Mouse (Mus musculus) intestine, embryonic 16.5 days (tissue): ENCODE measurements around the gene Wdr45b. TPM values are rescaled to one million over a fixed set of nuclear protein-coding genes. Genes with fewer than 3 reads are reported as not detected.
"Not testable (repeated sequence)": the region's sequence is repeated elsewhere in the genome, so short reads cannot be mapped to it uniquely, and the experiment has no call there.

Experiments used
- ATAC-seq: fragments of 200-750 bp; cut with Nextera tagmentation; 2 replicates; pipeline ENCODE4 v1.8.0; 2017; ENCODE audit warnings: moderate TSS enrichment, moderate library complexity
- H3K27ac ChIP-seq: fragments of 300-500 bp; sonication (generic); 2 replicates; pipeline ENCODE4 v1.5.1; 2014; ENCODE audit warnings: mild to moderate bottlenecking, low read length
- H3K27me3 ChIP-seq: fragments of 300-500 bp; sonication (generic); replicated peaks from 2 replicates; pipeline ENCODE4 v1.6.1; 2014; ENCODE audit warnings: low read length, control low read depth, mixed read lengths; ENCODE audit not compliant: control insufficient read depth, insufficient read depth
- H3K36me3 ChIP-seq: fragments of 300-500 bp; sonication (generic); 2 replicates; pipeline ENCODE4 v1.6.1; 2014; ENCODE audit warnings: low read length, control low read depth; ENCODE audit not compliant: control insufficient read depth, insufficient read depth
- H3K4me1 ChIP-seq: fragments of 300-500 bp; sonication (generic); 2 replicates; pipeline ENCODE4 v1.6.1; 2014; ENCODE audit warnings: low read length, control low read depth, mixed read lengths; ENCODE audit not compliant: control insufficient read depth, insufficient read depth
- H3K4me2 ChIP-seq: fragments of 300-500 bp; sonication (generic); 2 replicates; pipeline ENCODE4 v1.6.1; 2014; ENCODE audit warnings: low read depth, low read length, control low read depth
- H3K4me3 ChIP-seq: fragments of 300-500 bp; sonication (generic); 2 replicates; pipeline ENCODE4 v1.5.1; 2014; ENCODE audit warnings: mild to moderate bottlenecking, low read length
- H3K9ac ChIP-seq: fragments of 300-500 bp; sonication (generic); 2 replicates; pipeline ENCODE4 v1.6.1; 2014; ENCODE audit warnings: low read depth, low read length
- H3K9me3 ChIP-seq: fragments of 300-500 bp; sonication (generic); 2 replicates; pipeline ENCODE4 v1.6.1; 2016; ENCODE audit warnings: low read length, control low read depth; ENCODE audit not compliant: control insufficient read depth
- WGBS: fragments of 180-500 bp; shearing (Covaris S2); extraction: QIAGEN DNeasy Blood & Tissue Kit; methylation state at CpG from one replicate; pipeline ENCODE4 v1.1.7; 2014; 5-methylcytosine and 5-hydroxymethylcytosine counted together
- polyA plus RNA-seq: library from polyadenylated mRNA; unstranded; fragments of >200 nt; fragmentation: Nextera tagmentation; extraction: Ambion mirVana; gene quantifications from 2 replicates; pipeline ENCODE4 v1.2.1, GENCODE M21; 2015

Wdr45b gene
- polyA plus RNA-seq, 1 experiment from 2014 or later = 80.6 TPM

- no peaks in the 10 kb centered on the region for H3K9me3 ChIP-seq
- no peak for ATAC-seq
Measured at GRCm38 (mm10) chr11:121369622-121370021, 15.4 kb upstream of the Wdr45b start.

GRCm38 (mm10) chr11:121368731-121369130, 14.5 kb upstream of the Wdr45b start:
- Histone ChIP-seq H3K4me1 (no peaks in the 10 kb centered on the region), H3K27ac (no peak overlapping the region), H3K9me3 (no peaks in the 10 kb centered on the region), H3K36me3 (no peaks in the 10 kb centered on the region), H3K4me2 (no peak overlapping the region), H3K27me3 (no peaks in the 10 kb centered on the region), H3K4me3 (no peak overlapping the region), H3K9ac (no peak overlapping the region)
- ATAC-seq = no peak
- 84% methylated on average over 1 of the region's 1 CpGs for WGBS

More at GRCm38 (mm10) chr11:121369622-121370021, 15.4 kb upstream of the Wdr45b start:
- Histone ChIP-seq H3K4me2 (no peak overlapping the region), H3K4me1 (no peaks in the 10 kb centered on the region), H3K36me3 (no peaks in the 10 kb centered on the region), H3K9ac (no peak overlapping the region), H3K27ac (no peak overlapping the region), H3K27me3 (no peaks in the 10 kb centered on the region), H3K4me3 (no peak overlapping the region)
- 46% methylated on average over 6 of the region's 6 CpGs for WGBS

GRCm38 (mm10) chr11:121367170-121367707, 13.0 kb upstream of the Wdr45b start:
- H3K9me3 ChIP-seq = no peaks in the 10 kb centered on the region

GRCm38 (mm10) chr11:121362212-121362611, 8.0 kb upstream of the Wdr45b start:
- Histone ChIP-seq H3K27ac (no peak overlapping the region), H3K9me3 (no peaks in the 10 kb centered on the region), H3K4me3 (no peak overlapping the region), H3K9ac (no peak overlapping the region), H3K27me3 (no peaks in the 10 kb centered on the region), H3K36me3 (no peaks in the 10 kb centered on the region), H3K4me1 (no peaks in the 10 kb centered on the region), H3K4me2 (no peak overlapping the region)
- 34% methylated on average over 5 of the region's 5 CpGs for WGBS
- no peak for ATAC-seq

More at GRCm38 (mm10) chr11:121367170-121367707, 13.0 kb upstream of the Wdr45b start:
- H3K36me3 ChIP-seq = no peaks in the 10 kb centered on the region
- H3K9ac ChIP-seq = no peak overlapping the region
- ATAC-seq = no peak
- H3K4me3 ChIP-seq = no peak overlapping the region
- 60% methylated on average over 5 of the region's 5 CpGs for WGBS
- no peaks in the 10 kb centered on the region for H3K4me1 ChIP-seq
- H3K27ac ChIP-seq = no peak overlapping the region
- no peaks in the 10 kb centered on the region for H3K27me3 ChIP-seq
- H3K4me2 ChIP-seq = no peak overlapping the region

- Histone ChIP-seq H3K36me3 (no peaks in the 10 kb centered on the region; the same call in 1 of the 2 replicates), H3K9me3 (no peaks in the 10 kb centered on the region), H3K4me3 (peak overlapping the region; percentile 98), H3K4me2 (peak overlapping the region; percentile 88), H3K4me1 (peaks cover 10% of the 10 kb centered on the region), H3K27ac (peak overlapping the region; percentile 80), H3K9ac (peak overlapping the region; percentile 98), H3K27me3 (no peaks in the 10 kb centered on the region)
- no peak; the same call in 1 of the 2 replicates for ATAC-seq
- 3% methylated on average over 37 of the region's 41 CpGs for WGBS
Measured at GRCm38 (mm10) chr11:121353326-121354090, 737 bp downstream of the Wdr45b start.

- ATAC-seq = not testable (repeated sequence)
- WGBS = 75% methylated on average over 3 of the region's 3 CpGs
Measured at GRCm38 (mm10) chr11:121348727-121349126, 5.5 kb downstream of the Wdr45b start.

GRCm38 (mm10) chr11:121348166-121348565, 6.1 kb downstream of the Wdr45b start:
- H3K36me3 ChIP-seq = no peaks in the 10 kb centered on the region; the same call in 1 of the 2 replicates
- ATAC-seq = no peak
- no peak overlapping the region for H3K9ac ChIP-seq
- no peaks in the 10 kb centered on the region for H3K27me3 ChIP-seq
- 76% methylated on average over 2 of the region's 2 CpGs for WGBS
- no peak overlapping the region for H3K4me2 ChIP-seq
- H3K4me1 ChIP-seq = peaks cover 2% of the 10 kb centered on the region
- no peaks in the 10 kb centered on the region for H3K9me3 ChIP-seq
- H3K4me3 ChIP-seq = no peak overlapping the region
- H3K27ac ChIP-seq = no peak overlapping the region

More at GRCm38 (mm10) chr11:121348727-121349126, 5.5 kb downstream of the Wdr45b start:
- not testable (repeated sequence) for H3K4me1 ChIP-seq, H3K36me3 ChIP-seq, H3K4me3 ChIP-seq, H3K9me3 ChIP-seq, H3K4me2 ChIP-seq, H3K27ac ChIP-seq, H3K9ac ChIP-seq, H3K27me3 ChIP-seq

- 0 out of 2 replicates have a peak, but pooled peaks cover 2% of the 10 kb centered on the region for H3K4me1 ChIP-seq
- H3K27me3 ChIP-seq = no peaks in the 10 kb centered on the region
- 96% methylated on average over 2 of the region's 2 CpGs for WGBS
- no peak overlapping the region for H3K4me3 ChIP-seq
- no peaks in the 10 kb centered on the region; the same call in 1 of the 2 replicates for H3K36me3 ChIP-seq
- ATAC-seq = no peak
- no peak overlapping the region for H3K9ac ChIP-seq
- H3K9me3 ChIP-seq = no peaks in the 10 kb centered on the region
- H3K27ac ChIP-seq = no peak overlapping the region
- no peak overlapping the region for H3K4me2 ChIP-seq
Measured at GRCm38 (mm10) chr11:121347036-121347435, 7.2 kb downstream of the Wdr45b start.

- not testable (repeated sequence) for H3K4me1 ChIP-seq, H3K9ac ChIP-seq, H3K4me3 ChIP-seq, ATAC-seq, H3K9me3 ChIP-seq, H3K4me2 ChIP-seq, H3K36me3 ChIP-seq, H3K27ac ChIP-seq, H3K27me3 ChIP-seq
- WGBS = no CpG with 5 or more reads among the region's 1 CpGs
Measured at GRCm38 (mm10) chr11:121342423-121342822, 11.8 kb downstream of the Wdr45b start.
